Mouse (Mus musculus): ENCODE data around the gene Txndc15.

The Txndc15 gene

GRCm38 (mm10) chr13:55732121-55732520 is 17.7 kb downstream of the Txndc15 start:
- no peak for DNase-seq

DNA sequence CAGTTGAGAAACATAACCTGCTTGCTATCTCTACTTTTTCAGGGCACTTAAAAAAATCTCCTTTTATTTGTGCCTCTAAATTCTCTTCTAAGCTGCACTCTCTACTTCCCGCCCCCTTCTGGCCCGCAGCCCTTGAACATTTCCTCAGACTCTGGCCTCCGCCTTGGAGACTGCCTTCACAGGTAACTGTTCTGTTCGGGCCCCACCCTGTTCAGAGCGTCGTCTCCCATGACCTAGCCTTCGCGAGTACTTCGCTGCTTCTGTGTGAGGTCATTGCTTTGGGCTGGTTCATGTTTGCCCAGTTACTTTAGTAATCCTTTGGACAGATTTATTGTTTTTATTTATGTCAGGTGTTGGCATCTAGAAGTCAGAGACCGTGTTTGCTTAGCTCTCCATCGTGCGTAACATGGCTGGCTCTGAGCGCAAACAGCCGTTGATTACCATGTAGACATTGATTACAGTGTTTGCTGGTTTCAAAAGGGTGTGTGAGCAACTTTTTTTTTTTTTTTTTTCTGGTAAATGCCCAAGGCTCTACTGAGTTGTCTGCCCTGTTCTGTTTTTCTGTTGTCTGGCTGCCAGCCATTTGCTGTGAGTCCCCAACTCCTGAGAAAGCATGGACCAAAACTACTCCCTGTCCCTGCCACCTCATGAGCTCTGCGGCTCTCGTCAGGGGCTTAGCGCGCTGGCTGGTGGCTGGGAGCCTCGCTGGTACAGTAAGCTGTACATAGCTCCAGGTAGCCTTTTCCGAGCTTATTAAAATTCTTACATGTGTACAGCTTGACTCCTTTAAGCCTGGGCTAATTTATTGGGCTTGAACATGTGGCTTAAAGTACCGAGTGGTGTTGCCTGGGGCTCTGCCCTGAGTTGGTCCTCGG is 19.4 kb downstream of the Txndc15 start:
- peak; percentile 17 for DNase-seq

DNA sequence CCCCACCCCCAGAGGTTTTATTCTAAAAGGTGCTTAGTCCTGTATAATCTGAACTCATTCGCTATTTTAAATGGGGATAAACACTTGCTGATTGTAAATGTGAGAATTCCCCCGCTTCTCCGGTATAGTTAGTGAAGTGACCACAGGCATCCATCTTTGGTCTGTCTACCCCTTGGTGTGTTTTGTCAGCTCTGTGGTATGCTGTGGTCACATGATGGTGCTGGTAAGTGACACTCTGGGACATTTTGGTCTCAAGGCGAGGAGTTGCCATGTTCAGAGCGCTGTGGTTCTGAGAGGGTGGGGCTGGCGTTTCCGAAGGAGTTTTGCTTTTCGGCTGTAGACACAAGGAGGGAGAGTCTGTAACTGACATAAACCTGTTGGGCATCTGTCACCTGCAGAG is 23.4 kb downstream of the Txndc15 start:
- no peak for DNase-seq

DNA sequence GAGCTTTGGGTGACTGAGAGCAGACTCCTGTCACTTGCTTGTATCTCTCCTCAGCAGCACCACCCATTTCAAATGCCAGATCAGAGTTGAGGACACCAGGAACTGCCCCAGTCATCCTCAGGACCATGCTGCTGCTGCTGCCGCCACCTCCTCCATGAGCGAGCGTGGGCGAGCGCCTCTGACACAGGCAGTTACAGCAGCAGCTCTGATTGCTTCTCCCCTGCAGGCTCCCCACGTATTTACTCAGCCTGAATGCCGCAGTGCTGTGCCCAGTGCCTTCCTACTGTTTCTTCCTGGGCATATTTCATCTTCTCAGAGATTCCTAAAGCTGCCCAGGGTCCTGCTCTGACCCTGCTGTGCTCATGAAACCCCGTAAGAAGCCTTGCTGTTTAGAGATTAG is 27.9 kb downstream of the Txndc15 start:
- no peak for DNase-seq

DNA sequence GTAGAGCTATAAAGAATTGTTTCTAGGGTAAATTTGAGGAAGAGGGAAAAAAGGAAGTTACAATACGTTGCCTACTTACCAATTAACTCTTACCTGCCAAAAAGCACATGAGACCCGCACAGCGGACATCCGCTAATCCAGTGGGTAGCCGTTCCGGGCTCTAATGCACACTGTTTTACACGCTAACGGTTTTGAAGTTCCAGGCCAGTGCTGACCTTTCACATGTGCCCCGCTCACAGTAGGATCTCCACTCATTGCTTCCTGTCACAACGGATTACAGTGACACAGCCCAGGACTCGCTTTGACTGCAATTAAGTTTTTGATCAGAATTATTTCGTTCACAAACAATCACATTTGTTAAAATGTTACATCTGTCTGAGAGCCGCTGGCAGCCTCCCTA is 39.9 kb downstream of the Txndc15 start:
- no peak for DNase-seq

GRCm38 (mm10) chr13:55756789-55757188 is 42.3 kb downstream of the Txndc15 start:
- no peak for DNase-seq

GRCm38 (mm10) chr13:55757645-55758044 is 43.2 kb downstream of the Txndc15 start:
- DNase-seq = no peak

DNA sequence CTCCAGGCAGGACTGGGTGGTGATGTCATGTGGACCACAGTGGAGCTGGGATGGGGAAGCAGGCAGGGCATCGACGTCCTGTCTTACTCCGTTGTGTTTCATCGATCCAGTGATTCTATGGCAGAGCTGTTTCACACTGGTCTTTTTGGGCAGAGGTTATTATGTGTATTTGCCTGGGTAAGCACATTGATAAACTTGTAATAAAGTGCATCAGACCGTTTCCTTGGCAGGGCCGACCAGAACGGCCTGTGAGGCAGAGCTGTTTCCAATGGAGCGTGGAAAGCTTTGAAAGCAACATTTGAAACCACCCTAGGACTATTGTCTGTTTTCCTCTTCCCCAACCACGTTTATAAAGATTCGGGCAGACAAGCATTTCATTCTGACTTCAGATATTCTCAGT is 46.1 kb downstream of the Txndc15 start:
- no peak for DNase-seq

- DNase-seq = no peak
Observed at GRCm38 (mm10) chr13:55761486-55761885, 47.0 kb downstream of the Txndc15 start.

DNA sequence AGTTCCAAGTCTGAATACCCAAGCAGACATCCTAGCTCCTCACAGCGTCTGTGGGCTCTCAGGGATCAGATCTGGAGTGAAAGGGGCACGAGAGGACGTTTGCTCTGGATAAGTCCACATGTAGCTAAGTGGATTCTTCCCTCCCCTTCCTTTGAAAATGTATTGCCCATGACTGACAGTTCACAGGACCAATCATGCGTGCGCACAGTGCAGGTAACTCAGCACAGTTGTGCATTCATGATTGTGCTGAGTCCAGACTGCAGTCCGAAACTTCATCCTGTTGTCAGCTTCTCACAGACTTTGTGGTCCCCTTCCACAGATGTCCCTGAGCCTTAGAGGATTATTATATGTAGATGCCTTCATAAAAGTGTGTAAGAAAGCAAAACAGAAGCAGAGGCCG is 59.9 kb downstream of the Txndc15 start:
- no peak for DNase-seq

DNA sequence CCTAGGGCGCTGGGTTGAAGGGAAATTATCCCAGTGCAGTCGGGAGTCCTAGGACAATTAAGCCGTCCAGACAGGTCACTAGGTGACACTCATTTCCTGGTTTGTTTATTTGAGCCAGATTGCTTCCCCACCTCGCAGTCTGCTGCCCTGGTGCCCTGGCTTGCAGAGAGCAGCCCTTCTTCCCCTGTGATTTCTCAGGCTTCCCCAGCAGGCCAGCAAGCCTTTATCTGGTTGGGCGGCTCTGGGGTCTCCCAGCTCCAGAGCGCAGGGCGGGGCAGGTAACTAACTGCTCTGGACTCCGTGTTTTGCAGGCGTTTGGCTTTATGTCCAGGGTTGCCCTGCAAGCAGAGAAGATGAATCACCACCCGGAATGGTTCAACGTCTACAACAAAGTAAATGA is 60.6 kb downstream of the Txndc15 start:
- DNase-seq = no peak
